Mouse (Mus musculus) cerebellum, postnatal 36 days (tissue): ENCODE measurements around the gene Bcl9.

Experiments
- DNase-seq, 2 experiments: peaks; one replicate each; pipeline ENCODE4 v3.0.0; 2021 to 2022; ENCODE audit warnings: mixed read lengths in 2 of 2

Gene Bcl9

DNA sequence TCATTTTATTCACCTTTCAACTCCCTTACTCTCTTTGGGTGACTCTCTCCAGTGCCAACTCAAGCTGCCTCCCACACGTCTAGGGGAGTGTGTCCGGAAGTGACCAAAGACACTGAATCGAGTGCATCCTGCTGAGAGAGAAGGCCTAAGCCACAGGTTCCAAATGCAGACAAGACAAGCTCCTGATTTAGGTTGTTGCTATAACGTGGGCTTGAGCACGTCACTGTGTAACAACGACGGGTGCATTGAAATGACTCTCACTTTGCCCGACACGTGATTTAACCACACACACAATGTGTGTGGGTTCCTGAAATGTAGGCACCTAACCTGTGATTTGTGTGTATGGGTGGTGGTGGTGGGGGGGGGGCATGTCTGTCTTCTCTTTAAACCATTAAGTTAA is 3.4 kb downstream of the Bcl9 start:
- no peak for DNase-seq

DNA sequence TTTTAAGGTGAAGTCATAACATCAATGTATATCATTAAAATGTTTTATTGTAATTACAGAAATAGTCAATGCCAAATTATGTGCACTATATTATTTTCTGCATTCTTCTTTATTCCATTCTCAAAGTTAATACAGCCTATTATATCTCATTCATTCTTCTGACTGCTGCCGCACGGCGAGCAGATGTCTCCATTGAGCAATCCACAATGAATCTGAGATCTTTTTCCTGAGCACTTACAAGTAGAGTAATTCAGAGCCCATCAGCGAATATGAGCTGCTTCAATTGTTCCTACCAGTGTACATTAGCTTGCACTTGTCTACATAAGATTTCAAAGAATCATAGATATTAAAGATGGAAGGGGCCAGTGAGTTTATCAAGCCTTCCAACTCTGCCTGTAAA is 12.8 kb downstream of the Bcl9 start:
- no peak for DNase-seq

DNA sequence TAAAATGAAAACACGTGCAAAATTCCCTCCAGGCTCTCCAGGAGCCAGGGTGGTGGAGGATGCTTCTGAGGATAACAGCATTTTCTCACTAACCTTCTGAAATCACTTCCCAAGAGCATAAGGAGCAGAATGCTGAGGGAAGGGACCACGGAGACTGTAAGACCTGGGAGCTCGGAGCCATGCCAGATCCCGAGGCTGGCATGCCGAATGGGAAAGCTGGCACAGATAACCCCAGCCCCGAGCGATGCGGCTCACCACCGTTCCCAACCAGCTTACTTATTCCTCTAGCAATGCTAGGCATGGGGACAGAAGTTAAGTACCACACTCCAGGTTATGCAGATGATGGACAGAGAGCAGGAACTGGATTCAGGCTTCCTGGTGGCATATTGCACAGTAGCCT is 13.7 kb downstream of the Bcl9 start:
- peak; percentile 47 to 50 for DNase-seq

- no peak for DNase-seq
Observed at GRCm38 (mm10) chr3:97281426-97281825, 16.3 kb downstream of the Bcl9 start.

- DNase-seq: no peak
Observed at GRCm38 (mm10) chr3:97275708-97276107, 22.0 kb downstream of the Bcl9 start.

DNA sequence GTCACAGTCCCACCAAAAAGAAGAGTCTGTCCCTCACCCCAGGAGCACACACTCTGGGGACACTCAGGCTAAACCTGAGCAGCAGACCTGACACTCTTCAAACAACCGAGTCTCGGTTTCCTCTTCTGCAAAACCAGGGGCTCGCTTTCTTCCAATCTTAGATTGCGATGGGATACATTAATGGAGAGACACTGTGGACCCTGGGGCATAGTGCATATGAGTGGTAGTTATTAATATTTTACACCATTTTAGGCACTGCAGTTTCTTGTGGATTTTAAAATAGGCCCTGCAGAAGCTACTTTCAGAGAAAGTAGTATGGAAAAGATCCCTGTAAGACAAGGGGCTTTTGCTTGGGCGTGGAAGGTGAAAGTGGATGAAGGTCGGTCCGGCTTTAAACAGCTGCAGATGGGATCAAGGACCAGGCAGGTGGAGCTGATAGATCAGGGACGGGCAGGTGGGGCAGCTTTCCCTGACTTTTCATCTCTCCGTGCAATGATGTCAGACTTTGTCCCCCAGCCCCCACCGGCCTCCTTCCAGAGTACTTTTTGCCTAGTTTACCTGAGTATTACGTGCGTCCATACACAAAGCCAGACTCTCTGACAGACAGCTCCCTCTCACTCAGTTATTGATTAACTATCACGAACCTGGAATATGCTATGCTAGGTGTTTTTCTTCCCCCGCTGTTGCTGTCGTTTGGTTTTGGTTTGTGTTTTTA is 23.0 kb downstream of the Bcl9 start:
- no peak for DNase-seq

- no peak for DNase-seq
Observed at GRCm38 (mm10) chr3:97273876-97274275, 23.8 kb downstream of the Bcl9 start.

- DNase-seq: no peak
Observed at GRCm38 (mm10) chr3:97265667-97266415, 31.9 kb downstream of the Bcl9 start.

DNA sequence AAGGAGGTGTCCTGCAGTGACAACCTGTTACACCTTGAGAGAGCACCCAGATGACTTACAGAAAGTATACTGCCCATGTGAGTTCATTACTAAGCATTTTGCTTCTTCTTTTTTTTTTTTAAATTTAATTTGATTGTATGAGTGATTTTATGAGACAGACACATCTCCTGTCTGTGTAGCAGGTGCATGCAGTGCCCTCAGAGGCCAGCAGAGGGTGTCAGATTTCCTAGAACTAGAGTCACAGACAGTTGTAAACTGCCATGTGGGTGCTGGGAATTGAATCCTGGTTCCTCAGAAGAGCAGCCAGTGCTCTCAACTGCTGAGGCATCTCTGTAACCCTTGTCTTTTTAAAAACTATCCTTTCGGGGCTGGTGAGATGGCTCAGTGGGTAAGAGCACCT is 35.5 kb downstream of the Bcl9 start:
- no peak for DNase-seq

DNA sequence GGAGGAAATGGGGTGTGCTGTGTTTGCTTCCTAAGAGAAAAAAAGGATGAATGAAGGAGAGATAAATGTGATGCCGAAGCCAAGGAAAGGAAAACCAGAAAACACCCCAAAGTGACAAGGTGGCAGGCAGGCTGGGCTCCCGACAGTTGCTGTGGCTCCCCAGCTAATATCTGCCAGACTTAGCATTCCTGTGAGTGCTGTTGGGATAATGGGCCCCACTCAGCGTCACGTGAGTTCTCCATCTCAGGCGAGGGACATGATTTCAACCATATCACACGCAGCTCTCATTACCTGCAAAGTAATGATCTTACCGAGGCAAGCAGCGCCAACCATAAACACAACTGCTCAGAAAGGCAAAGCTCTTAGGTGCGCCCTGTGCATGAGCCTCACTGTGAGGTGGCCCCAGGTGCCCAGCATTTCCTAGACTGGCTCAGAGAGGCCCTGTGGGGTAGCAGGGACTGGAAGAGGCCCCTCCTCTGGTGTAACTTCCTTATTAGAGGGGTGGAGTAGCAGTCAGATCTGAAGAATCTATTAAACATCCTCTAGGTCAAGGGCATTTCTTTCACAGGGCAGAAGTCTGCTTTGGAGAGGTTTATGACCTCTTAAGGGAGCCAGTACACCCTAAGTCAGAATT is 41.9 kb downstream of the Bcl9 start:
- DNase-seq: no peak

GRCm38 (mm10) chr3:97254861-97255465 is 42.8 kb downstream of the Bcl9 start:
- DNase-seq: no peak

- no peak for DNase-seq
Observed at GRCm38 (mm10) chr3:97253823-97254600, 43.7 kb downstream of the Bcl9 start.

GRCm38 (mm10) chr3:97252896-97253295 is 44.8 kb downstream of the Bcl9 start:
- no peak for DNase-seq

DNA sequence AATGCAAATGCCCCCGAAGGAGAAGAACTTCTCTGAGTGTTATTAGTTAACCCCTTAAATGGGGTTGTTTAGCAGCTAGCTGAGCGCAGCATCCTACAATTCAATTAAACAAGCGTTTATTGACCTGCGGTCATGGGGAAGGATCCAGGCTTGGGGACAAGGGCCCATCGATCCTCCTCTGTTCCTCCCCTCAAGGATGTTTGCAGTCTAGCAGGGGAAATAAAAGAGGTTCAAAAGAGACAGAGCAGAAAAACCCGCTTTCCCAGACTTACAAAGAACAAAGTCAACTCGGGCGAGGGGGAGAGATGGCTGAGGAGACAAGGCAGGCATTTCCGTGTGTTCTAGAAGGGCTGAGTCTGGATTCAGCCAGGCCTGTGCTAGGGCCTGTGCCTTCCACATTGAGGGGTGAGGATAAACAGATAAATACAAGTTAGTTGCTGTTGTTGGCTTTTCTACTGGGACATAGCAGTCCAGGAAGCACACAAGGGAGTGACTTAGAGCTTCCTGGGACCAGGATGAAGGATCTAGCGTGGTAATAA is 55.0 kb downstream of the Bcl9 start:
- no peak for DNase-seq

DNA sequence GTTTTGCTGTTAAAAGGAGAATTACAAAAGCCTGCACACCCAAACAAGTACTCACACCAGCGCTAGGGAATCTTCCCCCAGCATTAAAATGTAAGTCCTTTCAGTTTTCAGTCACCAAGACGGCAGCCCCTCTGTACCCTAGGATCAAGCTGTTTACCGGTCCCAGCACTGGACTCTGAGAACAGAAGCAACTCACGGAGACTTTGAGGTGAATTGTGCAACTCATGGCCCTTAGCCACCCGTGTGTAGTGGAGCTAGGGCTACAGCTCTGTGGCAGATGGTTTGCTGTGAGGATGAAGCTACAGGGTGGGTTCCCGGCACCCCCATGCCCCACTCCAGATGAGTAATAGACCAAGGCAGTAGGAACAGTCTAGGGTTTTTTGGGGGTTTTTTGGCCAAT is 55.9 kb downstream of the Bcl9 start:
- DNase-seq: peak in 1 of 2 experiments; percentile 11

GRCm38 (mm10) chr3:97239793-97240192 is 57.9 kb downstream of the Bcl9 start:
- no peak for DNase-seq

DNA sequence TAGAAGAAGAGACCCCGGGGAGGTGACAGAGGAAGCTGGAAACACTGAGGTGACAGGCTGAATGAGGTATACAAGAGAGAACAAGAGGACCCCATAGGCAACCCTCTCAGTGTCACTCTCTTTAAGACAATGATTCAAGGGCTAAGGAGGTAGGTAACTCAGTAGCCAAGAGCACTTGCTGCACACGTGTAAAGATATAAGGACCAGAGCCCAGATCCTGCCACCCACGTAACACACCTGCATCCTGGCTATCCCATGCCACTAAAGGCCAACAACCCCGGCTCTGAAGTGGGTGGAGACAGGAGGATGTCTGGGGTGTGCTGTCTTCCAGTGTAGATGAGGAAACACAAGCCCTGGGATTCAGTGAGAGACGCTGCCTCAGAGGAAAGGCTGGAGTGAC is 58.4 kb downstream of the Bcl9 start:
- no peak for DNase-seq

- no peak for DNase-seq
Observed at GRCm38 (mm10) chr3:97238521-97238920, 59.2 kb downstream of the Bcl9 start.

DNA sequence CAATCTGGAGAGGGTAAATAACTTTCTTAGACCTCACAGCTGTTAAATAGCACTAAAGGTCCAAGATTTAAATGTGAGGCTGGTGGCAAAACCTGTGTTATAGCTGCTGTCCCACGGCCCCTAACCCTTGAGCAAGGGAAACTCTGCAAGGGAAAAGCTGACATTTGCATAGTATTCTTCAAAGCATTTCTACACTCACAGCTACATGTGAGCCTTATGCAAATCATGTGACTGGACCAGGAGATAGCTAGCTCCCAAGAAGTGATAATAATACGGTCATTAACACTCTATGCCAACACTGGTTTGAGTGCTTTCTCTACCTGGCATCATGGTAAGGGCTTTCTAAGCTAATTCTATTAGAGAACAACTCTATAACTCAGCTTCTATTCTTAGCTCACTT is 60.3 kb downstream of the Bcl9 start:
- DNase-seq: no peak

DNA sequence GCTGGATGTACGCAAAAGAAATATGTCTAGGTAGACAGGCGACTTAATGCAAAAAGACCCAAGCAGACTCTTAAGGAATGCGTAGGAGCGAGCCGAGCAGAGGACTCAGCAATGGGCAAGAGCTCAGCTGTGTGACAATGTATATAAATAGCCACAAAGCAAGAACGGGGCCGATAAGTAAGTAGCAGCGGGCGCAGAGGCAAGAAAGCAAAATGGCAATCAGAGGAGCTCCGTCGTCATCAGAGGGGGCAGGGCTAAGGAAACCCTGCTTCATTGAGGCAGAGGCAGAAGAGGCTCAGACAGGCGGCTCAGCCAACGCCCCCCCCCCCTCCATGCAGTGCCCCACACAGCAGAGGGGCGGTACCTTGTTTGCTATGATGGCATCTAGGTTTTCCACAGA is 62.9 kb downstream of the Bcl9 start:
- no peak for DNase-seq

GRCm38 (mm10) chr3:97232328-97232727 is 65.4 kb downstream of the Bcl9 start:
- no peak for DNase-seq

DNA sequence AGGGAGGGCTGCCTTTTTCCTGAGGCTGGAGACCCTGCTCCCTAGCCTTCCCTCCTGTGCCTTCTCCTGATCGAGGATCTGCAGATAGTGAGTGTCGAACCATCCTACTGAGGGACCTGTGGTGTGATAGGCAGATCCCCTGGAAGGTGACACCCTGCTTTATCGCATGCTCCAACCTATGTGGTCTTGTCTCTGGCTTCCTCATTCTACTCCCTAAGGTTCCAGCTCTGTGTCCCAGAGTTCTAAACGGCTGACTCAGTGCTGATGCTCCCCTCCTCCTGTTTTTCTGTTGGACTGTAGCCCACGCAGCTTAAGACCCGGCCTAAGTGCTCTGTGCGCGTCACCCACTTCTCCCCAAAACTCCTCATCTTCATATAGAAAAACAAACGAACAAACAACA is 65.9 kb downstream of the Bcl9 start:
- no peak for DNase-seq
